Mouse (Mus musculus) macrophage (primary cell): ENCODE results near the gene Crtac1. TPM values are rescaled to one million over a fixed set of nuclear protein-coding genes. Genes with fewer than 3 reads are reported as not detected.

ENCODE experiments used
- H3K27ac ChIP-seq: fragments of 350-480 bp; formaldehyde crosslinking; 2 replicates; pipeline ENCODE4 v1.9.0; 2021
- H3K36me3 ChIP-seq: fragments of 350-480 bp; formaldehyde crosslinking; 2 replicates; pipeline ENCODE4 v1.9.0; 2021; ENCODE audit errors: inconsistent target
- H3K4me3 ChIP-seq: fragments of 350-480 bp; formaldehyde crosslinking; 2 replicates; pipeline ENCODE4 v1.9.0; 2021; ENCODE audit errors: inconsistent target
- H3K79me2 ChIP-seq: fragments of 350-480 bp; formaldehyde crosslinking; 2 replicates; pipeline ENCODE4 v1.9.0; 2021; ENCODE audit errors: inconsistent target
- WGBS: methylation state at CpG from one replicate; pipeline ENCODE4 v1.1.7; 2026; ENCODE audit warnings: inconsistent platforms; ENCODE audit not compliant: missing documents; 5-methylcytosine and 5-hydroxymethylcytosine counted together
- polyA plus RNA-seq: library from polyadenylated mRNA; stranded (reverse); fragments of 250-400 nt; gene quantifications from 3 replicates; pipeline ENCODE4 v1.2.4, GENCODE M21; 2018; ENCODE audit warnings: inconsistent platforms

Gene Crtac1
- polyA plus RNA-seq, 1 experiment from 2014 or later, result not detected

GRCm38 (mm10) chr19:42331446-42331845 lies 100.1 kb downstream of the Crtac1 start:
- Histone ChIP-seq H3K4me3 (no peak overlapping the region), H3K36me3 (no peaks in the 10 kb centered on the region), H3K27ac (no peak overlapping the region), H3K79me2 (no peaks in the 10 kb centered on the region)
- WGBS, result 84% methylated on average over 7 of the region's 7 CpGs

DNA sequence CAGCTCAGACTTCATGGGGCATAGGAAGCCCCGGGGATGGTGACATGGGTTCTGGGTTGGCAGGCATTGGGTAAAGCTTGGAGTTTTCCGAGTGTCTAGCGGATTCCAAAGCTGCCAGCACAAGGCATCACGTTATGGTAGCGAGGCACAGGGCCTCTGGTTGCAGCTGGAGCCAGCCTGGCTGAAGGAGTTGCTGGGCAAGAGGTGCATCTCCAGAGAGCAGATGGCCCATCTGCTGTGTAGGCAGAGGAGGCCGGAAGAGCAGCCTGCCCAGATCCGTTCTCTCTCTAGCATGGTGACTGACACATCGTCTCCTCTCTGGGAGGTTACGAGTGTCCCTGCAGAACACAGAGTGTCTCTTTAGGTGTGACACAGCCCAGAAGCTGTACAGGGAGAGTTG lies 103.4 kb downstream of the Crtac1 start:
- H3K36me3 ChIP-seq, result no peaks in the 10 kb centered on the region
- 93% methylated on average over 9 of the region's 9 CpGs for WGBS
- no peak overlapping the region for H3K4me3 ChIP-seq
- H3K27ac ChIP-seq, result no peak overlapping the region
- no peaks in the 10 kb centered on the region for H3K79me2 ChIP-seq

GRCm38 (mm10) chr19:42325894-42326293 lies 105.7 kb downstream of the Crtac1 start:
- 9% methylated on average over 11 of the region's 11 CpGs for WGBS
- Histone ChIP-seq H3K27ac (no peak overlapping the region), H3K4me3 (no peak overlapping the region), H3K36me3 (no peaks in the 10 kb centered on the region), H3K79me2 (no peaks in the 10 kb centered on the region)

DNA sequence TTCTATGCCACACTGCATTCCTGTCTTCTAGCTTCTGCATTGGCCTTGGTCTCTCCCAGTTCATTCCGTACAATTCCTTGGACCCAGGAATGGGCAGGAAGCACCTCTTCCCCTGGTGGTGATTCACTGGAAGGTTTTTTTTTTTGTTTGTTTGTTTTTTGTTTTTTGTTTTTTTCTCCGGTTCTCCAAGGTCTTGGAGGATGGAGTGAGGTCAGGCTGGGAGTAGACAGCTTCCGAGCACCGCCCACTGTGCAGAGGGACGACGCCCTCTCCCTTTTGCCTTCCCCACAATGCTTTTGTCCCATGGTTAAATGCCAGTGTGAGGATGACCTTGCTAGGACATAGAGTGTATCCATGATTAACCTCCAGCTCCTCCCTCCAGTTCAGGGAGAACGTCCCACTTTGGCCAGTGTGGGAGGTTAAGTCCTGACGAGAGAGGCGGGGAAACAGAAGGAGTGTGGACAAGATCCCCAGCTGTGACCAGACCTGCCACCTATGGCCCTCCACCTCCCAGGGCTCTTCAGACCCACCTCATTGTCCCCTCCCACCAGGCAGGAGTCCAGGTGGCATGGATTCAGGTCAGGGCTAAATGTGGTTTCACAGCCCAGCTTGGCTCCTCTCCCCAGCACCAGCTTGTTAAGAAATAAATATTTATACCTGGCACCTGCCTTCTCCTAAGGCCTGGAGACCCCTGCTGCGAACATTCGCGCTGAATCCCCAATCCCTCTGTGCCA lies 109.1 kb downstream of the Crtac1 start:
- no peaks in the 10 kb centered on the region for H3K79me2 ChIP-seq
- no peak overlapping the region for H3K27ac ChIP-seq
- 65% methylated on average over 12 of the region's 12 CpGs for WGBS
- H3K36me3 ChIP-seq, result no peaks in the 10 kb centered on the region
- no peak overlapping the region for H3K4me3 ChIP-seq

GRCm38 (mm10) chr19:42321936-42322335 lies 109.6 kb downstream of the Crtac1 start:
- 92% methylated on average over 4 of the region's 5 CpGs for WGBS
- no peaks in the 10 kb centered on the region for H3K36me3 ChIP-seq
- H3K79me2 ChIP-seq, result no peaks in the 10 kb centered on the region
- no peak overlapping the region for H3K27ac ChIP-seq
- no peak overlapping the region for H3K4me3 ChIP-seq

- 70% methylated on average over 17 of the region's 18 CpGs for WGBS
- no peak overlapping the region for H3K27ac ChIP-seq
- H3K79me2 ChIP-seq, result no peaks in the 10 kb centered on the region
- H3K4me3 ChIP-seq, result no peak overlapping the region
- no peaks in the 10 kb centered on the region for H3K36me3 ChIP-seq
Measured at GRCm38 (mm10) chr19:42317648-42318425, 113.7 kb downstream of the Crtac1 start.

- 76% methylated on average over 8 of the region's 8 CpGs for WGBS
- Histone ChIP-seq H3K79me2 (no peaks in the 10 kb centered on the region), H3K27ac (no peak overlapping the region), H3K4me3 (no peak overlapping the region), H3K36me3 (no peaks in the 10 kb centered on the region)
Measured at GRCm38 (mm10) chr19:42316998-42317397, 114.6 kb downstream of the Crtac1 start.

GRCm38 (mm10) chr19:42316525-42316924 lies 115.1 kb downstream of the Crtac1 start:
- H3K27ac ChIP-seq, result no peak overlapping the region
- WGBS, result 94% methylated on average over 2 of the region's 2 CpGs
- no peaks in the 10 kb centered on the region for H3K79me2 ChIP-seq
- no peaks in the 10 kb centered on the region for H3K36me3 ChIP-seq
- H3K4me3 ChIP-seq, result no peak overlapping the region

DNA sequence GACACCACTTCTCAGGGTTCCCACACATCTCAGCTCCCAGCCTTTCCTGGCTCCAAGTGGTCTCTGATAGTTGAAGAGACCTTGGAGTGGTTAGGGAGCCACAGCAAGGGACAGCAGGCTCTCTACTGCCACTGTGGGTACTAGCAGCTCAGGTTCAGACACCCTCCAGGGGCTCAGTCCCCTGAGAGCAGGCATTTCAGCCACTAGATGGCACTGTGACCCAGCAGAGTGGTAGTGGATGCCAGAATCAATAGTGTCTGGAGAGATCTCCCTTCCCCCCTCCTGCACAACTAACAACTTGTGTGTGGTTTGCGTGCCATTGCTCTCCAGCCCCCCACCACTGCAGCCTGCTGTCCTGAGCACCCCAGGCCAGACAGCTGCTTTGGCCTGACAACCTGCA lies 115.7 kb downstream of the Crtac1 start:
- Histone ChIP-seq H3K4me3 (no peak overlapping the region), H3K27ac (no peak overlapping the region), H3K79me2 (no peaks in the 10 kb centered on the region), H3K36me3 (no peaks in the 10 kb centered on the region)
- WGBS, result 0% methylated on average over 1 of the region's 1 CpGs

GRCm38 (mm10) chr19:42315070-42315679 lies 116.4 kb downstream of the Crtac1 start:
- Histone ChIP-seq H3K4me3 (no peak overlapping the region), H3K27ac (no peak overlapping the region)
- 76% methylated on average over 6 of the region's 6 CpGs for WGBS

DNA sequence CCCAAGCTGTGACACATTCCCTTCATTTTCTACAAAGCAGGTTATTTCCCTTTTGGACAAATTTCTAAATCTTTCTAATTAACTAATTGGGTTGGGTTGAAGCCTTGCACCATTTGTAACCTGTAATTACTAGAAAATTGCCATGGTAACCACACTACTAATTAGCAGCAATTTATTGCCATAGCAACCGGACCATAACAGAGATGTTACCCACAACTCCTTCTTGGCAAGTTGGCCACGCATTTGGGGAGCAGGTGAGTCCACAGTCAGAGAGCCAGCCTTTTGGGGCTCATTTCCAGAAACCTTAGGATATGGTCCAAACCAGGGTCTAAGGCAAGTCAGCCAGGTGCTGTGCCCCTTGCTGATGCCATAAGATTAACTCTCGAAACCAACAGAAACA lies 119.4 kb downstream of the Crtac1 start:
- Histone ChIP-seq H3K79me2 (no peaks in the 10 kb centered on the region), H3K36me3 (no peaks in the 10 kb centered on the region), H3K27ac (no peak overlapping the region), H3K4me3 (no peak overlapping the region)
- 82% methylated on average over 3 of the region's 3 CpGs for WGBS

More at GRCm38 (mm10) chr19:42315070-42315679, 116.4 kb downstream of the Crtac1 start:
- no peaks in the 10 kb centered on the region for H3K36me3 ChIP-seq
- no peaks in the 10 kb centered on the region for H3K79me2 ChIP-seq

- Histone ChIP-seq H3K27ac (no peak overlapping the region), H3K79me2 (no peaks in the 10 kb centered on the region), H3K36me3 (no peaks in the 10 kb centered on the region), H3K4me3 (no peak overlapping the region)
- 20% methylated on average over 2 of the region's 2 CpGs for WGBS
Measured at GRCm38 (mm10) chr19:42311332-42311731, 120.3 kb downstream of the Crtac1 start.

GRCm38 (mm10) chr19:42308931-42309330 lies 122.7 kb downstream of the Crtac1 start:
- H3K4me3 ChIP-seq, result no peak overlapping the region
- no peak overlapping the region for H3K27ac ChIP-seq
- 38% methylated on average over 12 of the region's 12 CpGs for WGBS
- H3K36me3 ChIP-seq, result no peaks in the 10 kb centered on the region
- no peaks in the 10 kb centered on the region for H3K79me2 ChIP-seq

DNA sequence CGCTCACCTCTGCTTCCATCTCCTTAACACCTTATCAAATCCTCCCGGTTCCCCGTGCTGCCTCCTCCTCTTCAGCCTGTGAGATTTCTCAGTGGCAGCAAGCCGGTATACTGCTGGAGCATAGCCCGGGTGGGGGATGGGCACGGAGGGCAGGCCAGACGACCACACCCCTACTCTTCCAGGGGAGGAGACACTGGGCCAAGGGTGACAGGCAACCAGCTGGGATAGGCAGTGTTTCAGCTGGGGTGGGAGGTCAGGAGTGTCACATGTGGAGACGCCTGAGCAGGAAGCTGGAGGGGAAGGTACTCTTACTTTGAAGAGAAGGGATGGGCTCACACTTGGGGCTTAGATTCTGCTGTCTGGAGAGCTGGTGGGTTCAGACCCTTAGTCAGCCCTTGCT lies 124.6 kb downstream of the Crtac1 start:
- 10% methylated on average over 7 of the region's 8 CpGs for WGBS
- H3K27ac ChIP-seq, result no peak overlapping the region

DNA sequence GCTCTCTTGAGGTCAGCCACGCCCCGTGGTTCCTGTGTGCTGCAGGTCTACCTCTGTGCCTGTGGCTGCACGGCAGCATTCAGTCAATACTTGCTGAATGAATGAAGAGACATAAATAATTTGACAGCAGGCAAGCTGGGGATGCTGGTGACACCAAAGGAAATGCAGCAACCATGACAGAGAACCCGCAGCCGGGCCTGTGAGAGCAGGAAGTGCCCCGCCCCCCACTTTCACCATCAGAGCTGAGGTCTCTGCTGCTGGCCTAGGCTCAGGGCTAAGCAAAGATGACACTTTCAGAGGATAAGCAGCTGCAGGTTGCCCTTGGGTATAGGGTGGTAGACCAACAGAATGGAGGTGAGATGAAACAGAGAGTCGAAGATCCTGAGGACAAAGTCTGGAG lies 125.4 kb downstream of the Crtac1 start:
- Histone ChIP-seq H3K36me3 (no peaks in the 10 kb centered on the region), H3K27ac (no peak overlapping the region), H3K4me3 (no peak overlapping the region), H3K79me2 (no peaks in the 10 kb centered on the region)
- WGBS, result 15% methylated on average over 7 of the region's 7 CpGs

More for the DNA sequence above, 124.6 kb downstream of the Crtac1 start:
- Histone ChIP-seq H3K4me3 (no peak overlapping the region), H3K36me3 (no peaks in the 10 kb centered on the region), H3K79me2 (no peaks in the 10 kb centered on the region)
